Mouse (Mus musculus) embryonic facial prominence, embryonic 13.5 days (tissue): ENCODE data around the gene Fxr2. TPM values are rescaled to one million over a fixed set of nuclear protein-coding genes. Genes with fewer than 3 reads are reported as not detected.

Source experiments
- ATAC-seq: fragments of 200-750 bp; cut with Nextera tagmentation; 2 replicates; pipeline ENCODE4 v1.8.0; 2017; ENCODE audit warnings: low read depth; ENCODE audit not compliant: insufficient number of reproducible peaks, insufficient read depth, low FRiP score, low TSS enrichment
- H3K27ac ChIP-seq: fragments of 300-500 bp; sonication (generic); 2 replicates; pipeline ENCODE4 v1.5.1; 2015; ENCODE audit warnings: moderate library complexity, mild to moderate bottlenecking, inconsistent platforms
- H3K27me3 ChIP-seq: fragments of 300-500 bp; sonication (generic); 2 replicates; pipeline ENCODE4 v1.6.1; 2015; ENCODE audit warnings: mild to moderate bottlenecking, inconsistent platforms
- H3K36me3 ChIP-seq: fragments of 300-500 bp; sonication (generic); 2 replicates; pipeline ENCODE4 v1.6.1; 2015; ENCODE audit warnings: mild to moderate bottlenecking, inconsistent platforms
- H3K4me1 ChIP-seq: fragments of 300-500 bp; sonication (generic); 2 replicates; pipeline ENCODE4 v1.6.1; 2015; ENCODE audit warnings: inconsistent platforms
- H3K4me2 ChIP-seq: fragments of 300-500 bp; sonication (generic); 2 replicates; pipeline ENCODE4 v1.6.1; 2015; ENCODE audit warnings: moderate library complexity, mild to moderate bottlenecking, inconsistent platforms
- H3K4me3 ChIP-seq: fragments of 300-500 bp; sonication (generic); 2 replicates; pipeline ENCODE4 v1.5.1; 2015; ENCODE audit warnings: mild to moderate bottlenecking, inconsistent platforms
- H3K9ac ChIP-seq: fragments of 300-500 bp; sonication (generic); 2 replicates; pipeline ENCODE4 v1.6.1; 2015; ENCODE audit warnings: mild to moderate bottlenecking, inconsistent platforms
- H3K9me3 ChIP-seq: fragments of 300-500 bp; sonication (generic); 2 replicates; pipeline ENCODE4 v1.6.1; 2016; ENCODE audit warnings: inconsistent platforms
- WGBS: fragments of 180-500 bp; shearing (Covaris S2); methylation state at CpG from one replicate; pipeline ENCODE4 v1.1.7; 2015; ENCODE audit warnings: mixed read lengths; 5-methylcytosine and 5-hydroxymethylcytosine counted together
- polyA plus RNA-seq: library from polyadenylated mRNA; unstranded; fragments of >200 nt; fragmentation: Nextera tagmentation; extraction: Ambion mirVana; gene quantifications from 2 replicates; pipeline ENCODE4 v1.2.1, GENCODE M21; 2015

Gene Fxr2
- polyA plus RNA-seq, 1 experiment from 2014 or later = 44.1 TPM

GRCm38 (mm10) chr11:69662213-69662966 lies 29.6 kb downstream of the Fxr2 start, which contains the start of gene Mpdu1:
Gene Mpdu1 (minus strand): TSS chr11:69662642.
- Histone ChIP-seq H3K27ac (peak within 1 kb of the TSS; percentile 98), H3K4me3 (peak within 1 kb of the TSS; percentile 57), H3K4me1 (peaks cover 16% of the 10 kb centered on the region), H3K4me2 (peak within 1 kb of the TSS; percentile 61), H3K27me3 (no peaks in the 10 kb centered on the region), H3K9me3 (no peaks in the 10 kb centered on the region), H3K9ac (peak within 1 kb of the TSS; percentile 74), H3K36me3 (peaks cover 56% of the 10 kb centered on the region)
- ATAC-seq = peak; percentile 92
- under 1% methylated on average over 48 of the region's 48 CpGs for WGBS

- H3K4me1 ChIP-seq = peaks cover 16% of the 10 kb centered on the region
- no peak for ATAC-seq
- peak overlapping the region; percentile 57 for H3K4me3 ChIP-seq
- H3K9ac ChIP-seq = peak overlapping the region; percentile 74
- peak overlapping the region; percentile 98 for H3K27ac ChIP-seq
- no peaks in the 10 kb centered on the region for H3K9me3 ChIP-seq
- H3K27me3 ChIP-seq = no peaks in the 10 kb centered on the region
- H3K4me2 ChIP-seq = peak overlapping the region; percentile 61
- H3K36me3 ChIP-seq = peaks cover 56% of the 10 kb centered on the region
- whole genome bisulfite sequencing = 72% methylated on average over 13 of the region's 13 CpGs
Measured at GRCm38 (mm10) chr11:69662967-69663671, 30.3 kb downstream of the Fxr2 start.

GRCm38 (mm10) chr11:69663795-69664194 lies 31.0 kb downstream of the Fxr2 start:
- peaks cover 56% of the 10 kb centered on the region for H3K36me3 ChIP-seq
- peak overlapping the region; percentile 61; the same call in 1 of the 2 replicates for H3K4me2 ChIP-seq
- H3K27ac ChIP-seq = peak overlapping the region; percentile 98; the same call in 1 of the 2 replicates
- no peaks in the 10 kb centered on the region for H3K27me3 ChIP-seq
- no peak for ATAC-seq
- peaks cover 18% of the 10 kb centered on the region for H3K4me1 ChIP-seq
- H3K4me3 ChIP-seq = no peak overlapping the region
- H3K9ac ChIP-seq = no peak overlapping the region
- no peaks in the 10 kb centered on the region for H3K9me3 ChIP-seq
- WGBS = 88% methylated on average over 6 of the region's 6 CpGs

- Histone ChIP-seq H3K36me3 (peaks cover 60% of the 10 kb centered on the region), H3K4me1 (peaks cover 27% of the 10 kb centered on the region), H3K4me3 (no peak overlapping the region), H3K4me2 (no peak overlapping the region), H3K9me3 (no peaks in the 10 kb centered on the region), H3K27me3 (no peaks in the 10 kb centered on the region), H3K27ac (no peak overlapping the region), H3K9ac (no peak overlapping the region)
- 90% methylated on average over 7 of the region's 7 CpGs for WGBS
- ATAC-seq = no peak
Measured at GRCm38 (mm10) chr11:69664841-69665240, 32.1 kb downstream of the Fxr2 start.

GRCm38 (mm10) chr11:69665457-69665960 lies 32.7 kb downstream of the Fxr2 start:
- Histone ChIP-seq H3K27ac (peak overlapping the region; percentile 44; the same call in 1 of the 2 replicates), H3K27me3 (no peaks in the 10 kb centered on the region), H3K4me3 (no peak overlapping the region), H3K36me3 (peaks cover 67% of the 10 kb centered on the region), H3K4me1 (peaks cover 34% of the 10 kb centered on the region), H3K9ac (no peak overlapping the region), H3K4me2 (no peak overlapping the region), H3K9me3 (no peaks in the 10 kb centered on the region)
- WGBS = 74% methylated on average over 9 of the region's 9 CpGs
- ATAC-seq = no peak

GRCm38 (mm10) chr11:69665961-69666664 lies 33.3 kb downstream of the Fxr2 start, which contains the start of gene Cd68:
Gene Cd68 (minus strand): TSS chr11:69666153.
- Histone ChIP-seq H3K27ac (peak within 1 kb of the TSS; percentile 44; the same call in 1 of the 2 replicates), H3K36me3 (peaks cover 70% of the 10 kb centered on the region), H3K4me2 (no peak within 1 kb of the TSS), H3K9ac (no peak within 1 kb of the TSS), H3K9me3 (no peaks in the 10 kb centered on the region), H3K4me3 (no peak within 1 kb of the TSS), H3K27me3 (no peaks in the 10 kb centered on the region), H3K4me1 (peaks cover 34% of the 10 kb centered on the region)
- ATAC-seq = no peak
- 26% methylated on average over 7 of the region's 7 CpGs for WGBS

GRCm38 (mm10) chr11:69666665-69667005 lies 33.8 kb downstream of the Fxr2 start:
- 81% methylated on average over 3 of the region's 3 CpGs for WGBS
- Histone ChIP-seq H3K27ac (no peak overlapping the region), H3K36me3 (peaks cover 70% of the 10 kb centered on the region), H3K4me2 (no peak overlapping the region), H3K9ac (no peak overlapping the region), H3K27me3 (no peaks in the 10 kb centered on the region), H3K4me3 (no peak overlapping the region), H3K9me3 (no peaks in the 10 kb centered on the region), H3K4me1 (peaks cover 29% of the 10 kb centered on the region)
- ATAC-seq = no peak

GRCm38 (mm10) chr11:69670786-69671725 lies 38.3 kb downstream of the Fxr2 start:
- ATAC-seq = peak; percentile 59
- Histone ChIP-seq H3K27ac (peak overlapping the region; percentile 98), H3K36me3 (peaks cover 75% of the 10 kb centered on the region), H3K4me2 (peak overlapping the region; percentile 87), H3K27me3 (no peaks in the 10 kb centered on the region), H3K4me1 (peaks cover 23% of the 10 kb centered on the region), H3K4me3 (peak overlapping the region; percentile 100), H3K9ac (peak overlapping the region; percentile 100), H3K9me3 (no peaks in the 10 kb centered on the region)
- WGBS = under 1% methylated on average over 58 of the region's 61 CpGs

- H3K9ac ChIP-seq = peak overlapping the region; percentile 100
- H3K4me2 ChIP-seq = peak overlapping the region; percentile 87
- H3K27ac ChIP-seq = peak overlapping the region; percentile 98
- under 1% methylated on average over 43 of the region's 43 CpGs for WGBS
- H3K4me3 ChIP-seq = peak overlapping the region; percentile 100
- no peaks in the 10 kb centered on the region for H3K27me3 ChIP-seq
- ATAC-seq = peak; percentile 2; the same call in 1 of the 2 replicates
- H3K36me3 ChIP-seq = peaks cover 75% of the 10 kb centered on the region
- H3K9me3 ChIP-seq = no peaks in the 10 kb centered on the region
- H3K4me1 ChIP-seq = peaks cover 23% of the 10 kb centered on the region
Measured at GRCm38 (mm10) chr11:69671726-69672124, 38.9 kb downstream of the Fxr2 start.

- Histone ChIP-seq H3K9me3 (no peaks in the 10 kb centered on the region), H3K4me2 (peak within 1 kb of the TSS; percentile 87), H3K27me3 (no peaks in the 10 kb centered on the region), H3K9ac (peak within 1 kb of the TSS; percentile 100), H3K4me3 (peak within 1 kb of the TSS; percentile 100), H3K36me3 (peaks cover 77% of the 10 kb centered on the region), H3K4me1 (peaks cover 23% of the 10 kb centered on the region), H3K27ac (peak within 1 kb of the TSS; percentile 98)
- WGBS = under 1% methylated on average over 36 of the region's 36 CpGs
- ATAC-seq = peak; percentile 98
Measured at GRCm38 (mm10) chr11:69672211-69672706, 39.5 kb downstream of the Fxr2 start, which contains the start of gene Eif4a1. Gene Eif4a1 (minus strand): TSS chr11:69672423.
